Mouse (Mus musculus): ENCODE results near the gene Rprd2. TPM values are rescaled to one million over a fixed set of nuclear protein-coding genes. Genes with fewer than 3 reads are reported as not detected.

Rprd2 gene
- total and polyA plus RNA-seq, 3 experiments, result 8.4 to 16.2 (median 12.5) TPM

DNA sequence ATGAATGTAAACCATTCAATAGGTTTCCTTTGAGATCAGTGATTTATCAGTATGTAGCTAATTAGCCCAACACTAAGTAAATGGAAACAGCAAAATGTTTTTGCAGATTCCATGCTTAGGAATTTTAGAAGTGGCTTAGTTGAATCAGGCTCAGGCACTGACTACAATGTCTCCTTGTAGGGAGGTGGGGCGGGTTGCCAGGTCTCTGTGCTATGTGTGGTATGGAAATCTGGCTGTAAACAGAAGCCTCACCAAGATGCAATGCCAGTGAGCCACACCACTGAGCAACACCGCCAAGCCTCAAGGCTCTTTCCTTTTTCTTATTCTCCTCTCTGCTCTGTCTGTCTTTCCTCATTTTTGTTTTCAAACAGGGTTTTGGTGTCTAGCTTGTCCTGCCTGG is 89.8 kb downstream of the Rprd2 start:
- Histone ChIP-seq H3K27ac (ENCODE audit: insufficient read depth, low read depth) (no peak overlapping the region), H3K4me2 (ENCODE audit: insufficient read depth, low read depth, poor library complexity, severe bottlenecking) (no peak overlapping the region), H3K9ac (ENCODE audit: insufficient read depth, low read depth) (no peak overlapping the region), H3K9me3 (replicated peaks; ENCODE audit: low read length) (no peaks in the 10 kb centered on the region), H3K27me3 (replicated peaks) (no peaks in the 10 kb centered on the region), H3K79me2 (replicated peaks; ENCODE audit: control insufficient read depth, extremely low read depth, insufficient read depth, poor library complexity, severe bottlenecking) (no peaks in the 10 kb centered on the region), H3K4me3 (replicated peaks in 1 of 3; ENCODE audit: low read depth in 2 of 3, low read length in 2 of 3, poor library complexity in 1 of 3) (no peak overlapping the region), H3K4me1 (ENCODE audit: control insufficient read depth in 1 of 2, insufficient read depth in 2 of 2) (peaks cover 5 to 9% of the 10 kb centered on the region in 2 experiments; a peak in 2 of 4 replicates), H3K36me3 (replicated peaks in 1 of 2; ENCODE audit: control insufficient read depth in 1 of 2, insufficient read depth in 1 of 2, low read length in 1 of 2) (peaks cover 0 to 10% of the 10 kb centered on the region in 2 experiments)
- no peak for DNase-seq (ENCODE audit: extremely low read depth)
- no peak for TF ChIP-seq KAT2A (IDR thresholded peaks at IDR 0.05; ENCODE audit: insufficient replicate concordance, low read length)
- TF ChIP-seq IRF4 (IDR thresholded peaks at IDR 0.05; ENCODE audit: low read depth, low read length), result no peak
- TF ChIP-seq GABPA (IDR thresholded peaks at IDR 0.05; ENCODE audit: insufficient replicate concordance, low read depth, low read length), result no peak
- TF ChIP-seq JUN (IDR thresholded peaks at IDR 0.05; ENCODE audit: insufficient read depth, low read depth, low read length), result no peak
- no peak for TF ChIP-seq MAZ (IDR thresholded peaks at IDR 0.05; ENCODE audit: low read depth, low read length)
- in situ Hi-C loops (cut with MboI; ENCODE audit: low pct_ligation_motif_present, low pct_unique_long_range_greater_than_20kb, low sequenced_read_pairs) (no loop called here), dilution Hi-C loops (cut with MboI; ENCODE audit: extremely low pct_ligation_motif_present, extremely low pct_unique_long_range_greater_than_20kb, low sequenced_read_pairs) (no loop called here)

DNA sequence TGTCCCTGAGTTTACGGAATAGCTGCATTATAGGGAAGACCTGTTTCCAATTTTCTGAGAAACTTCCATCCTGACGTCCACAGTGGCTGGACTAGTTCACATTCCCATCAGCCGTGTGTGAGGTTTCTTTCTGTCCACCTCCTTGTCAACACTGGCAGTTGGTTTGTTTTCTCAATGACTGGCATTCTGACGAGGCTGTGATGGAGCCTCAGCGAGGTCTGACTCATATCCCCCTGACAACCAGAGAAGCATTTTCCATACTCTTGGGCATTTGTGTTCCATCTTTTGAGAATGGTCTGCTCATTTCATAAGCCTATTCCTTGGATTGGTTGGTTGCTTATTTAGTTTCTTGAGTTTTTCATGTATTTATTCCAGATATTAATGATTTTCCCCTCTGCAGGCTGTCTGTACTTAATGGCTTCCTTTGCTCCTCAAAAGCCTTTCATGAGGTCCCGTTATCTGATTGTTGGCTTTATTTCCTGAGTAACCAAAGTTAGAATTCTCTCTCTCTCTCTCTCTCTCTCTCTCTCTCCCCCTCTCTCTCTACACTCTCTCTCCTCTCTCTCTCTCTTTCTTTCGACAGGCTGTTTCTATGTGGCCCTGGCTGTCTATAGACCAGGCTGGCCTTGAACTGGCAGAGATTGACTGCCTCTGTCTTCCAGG is 91.8 kb downstream of the Rprd2 start:
- Histone ChIP-seq H3K4me2 (ENCODE audit: insufficient read depth, low read depth, poor library complexity, severe bottlenecking) (no peak overlapping the region), H3K27ac (ENCODE audit: insufficient read depth, low read depth) (no peak overlapping the region), H3K36me3 (replicated peaks in 1 of 2; ENCODE audit: control insufficient read depth in 1 of 2, insufficient read depth in 1 of 2, low read length in 1 of 2) (no peaks in the 10 kb centered on the region), H3K79me2 (replicated peaks; ENCODE audit: control insufficient read depth, extremely low read depth, insufficient read depth, poor library complexity, severe bottlenecking) (no peaks in the 10 kb centered on the region), H3K4me1 (ENCODE audit: control insufficient read depth in 1 of 2, insufficient read depth in 2 of 2) (no peaks in the 10 kb centered on the region), H3K9me3 (replicated peaks; ENCODE audit: low read length) (no peaks in the 10 kb centered on the region), H3K4me3 (replicated peaks in 1 of 3; ENCODE audit: low read depth in 2 of 3, low read length in 2 of 3, poor library complexity in 1 of 3) (no peak overlapping the region), H3K9ac (ENCODE audit: insufficient read depth, low read depth) (no peak overlapping the region), H3K27me3 (replicated peaks) (no peaks in the 10 kb centered on the region)
- TF ChIP-seq GABPA (IDR thresholded peaks at IDR 0.05; ENCODE audit: insufficient replicate concordance, low read depth, low read length) (no peak), USF1 (IDR thresholded peaks at IDR 0.05; ENCODE audit: low read depth, low read length) (no peak), ZNF384 (IDR thresholded peaks at IDR 0.05; ENCODE audit: low read depth, low read length) (no peak), MAFK (IDR thresholded peaks at IDR 0.05; ENCODE audit: insufficient replicate concordance, low read length) (no peak), ZKSCAN1 (IDR thresholded peaks at IDR 0.05; ENCODE audit: borderline replicate concordance, low read depth, low read length) (no peak), POLR2AphosphoS2 (IDR thresholded peaks at IDR 0.05; ENCODE audit: low read depth, low read length) (no peak), HCFC1 (IDR thresholded peaks at IDR 0.05; ENCODE audit: low read depth, low read length) (no peak), POLR2A (IDR thresholded peaks at IDR 0.05; ENCODE audit: low read depth, low read length) (no peak), UBTF (IDR thresholded peaks at IDR 0.05; ENCODE audit: low read depth, low read length) (no peak), TBP (conservative IDR thresholded peaks at IDR 0.05; ENCODE audit: low read depth, low read length) (no peak), RCOR1 (conservative IDR thresholded peaks at IDR 0.05; ENCODE audit: low read depth, low read length) (no peak), SMC3 (IDR thresholded peaks at IDR 0.05; ENCODE audit: low read depth, low read length) (no peak), USF2 (conservative IDR thresholded peaks at IDR 0.05; ENCODE audit: low read depth, low read length) (no peak), NRF1 (IDR thresholded peaks at IDR 0.05; ENCODE audit: low read depth, low read length) (no peak)
- dilution Hi-C loops (cut with MboI; ENCODE audit: extremely low pct_ligation_motif_present, extremely low pct_unique_long_range_greater_than_20kb, low sequenced_read_pairs), result no loop called here
- DNase-seq (ENCODE audit: extremely low read depth), result no peak
- in situ Hi-C loops (cut with MboI; ENCODE audit: low pct_ligation_motif_present, low pct_unique_long_range_greater_than_20kb, low sequenced_read_pairs), result no loop called here

Data from CH12.LX (cell line).